Mouse (Mus musculus) bone marrow, adult 2 months (tissue): ENCODE data around the gene Igf2.

ENCODE experiments used
- CTCF ChIP-seq: fragments of 200-500 bp; IDR thresholded peaks from 2 replicates; pipeline ENCODE4 v1.5.1; 2011; ENCODE audit warnings: low read length, control low read depth; ENCODE audit not compliant: control insufficient read depth, insufficient read depth
- POLR2A ChIP-seq: fragments of 200-500 bp; IDR thresholded peaks from 2 replicates; pipeline ENCODE4 v1.6.1; 2011; ENCODE audit warnings: low read depth, mild to moderate bottlenecking, control low read depth, low read length, borderline replicate concordance; ENCODE audit not compliant: control insufficient read depth

DNA sequence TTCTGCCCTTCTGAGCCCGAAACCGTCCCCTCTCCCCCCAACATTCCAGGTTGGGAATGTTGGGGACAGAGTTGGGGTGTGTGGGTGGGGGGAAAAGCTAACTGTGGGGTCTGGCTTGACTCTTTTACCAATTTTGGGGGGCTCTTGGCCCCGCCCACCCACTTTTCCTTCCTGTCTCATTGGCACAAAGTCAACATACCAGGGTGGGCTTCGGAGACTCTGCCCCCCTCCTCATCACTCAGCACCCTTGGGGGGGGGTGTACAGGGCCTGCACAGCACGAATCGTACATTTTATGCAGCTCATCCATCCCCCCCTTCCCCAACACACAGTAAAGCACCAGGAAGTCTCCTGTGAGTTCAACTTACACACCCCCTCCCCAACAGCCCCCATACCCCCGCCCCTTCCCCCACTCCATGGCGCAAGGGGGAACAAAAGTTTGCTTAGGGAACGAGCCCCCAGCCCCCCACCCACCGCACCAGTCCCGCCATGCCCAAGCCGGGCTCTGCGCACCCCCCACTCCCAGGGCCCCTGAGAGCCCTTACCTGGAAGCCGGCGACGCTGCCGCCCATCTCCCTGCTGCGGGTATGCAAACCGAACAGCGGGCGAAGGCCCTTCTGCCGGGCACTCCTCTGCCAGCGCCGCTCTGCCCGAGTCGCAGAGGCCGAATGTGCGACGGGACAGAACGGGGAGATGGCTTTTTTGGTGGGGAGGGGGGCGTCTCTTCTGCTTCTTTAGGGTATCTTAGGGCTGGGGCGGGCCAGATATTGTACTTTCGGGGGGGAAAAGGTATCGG lies 8.6 kb downstream of the Igf2 start:
- TF ChIP-seq CTCF, result no peak
- TF ChIP-seq POLR2A, result no peak
